Mouse (Mus musculus) stomach, embryonic 15.5 days (tissue): ENCODE data around the gene Dnah14. TPM values are rescaled to one million over a fixed set of nuclear protein-coding genes. Genes with fewer than 3 reads are reported as not detected.

Experiments used
- ATAC-seq: fragments of 200-750 bp; cut with Nextera tagmentation; 2 replicates; pipeline ENCODE4 v1.8.0; 2017; ENCODE audit warnings: low read depth, moderate number of reproducible peaks, moderate TSS enrichment; ENCODE audit not compliant: insufficient read depth, low FRiP score
- H3K27ac ChIP-seq: fragments of 300-500 bp; sonication (generic); 2 replicates; pipeline ENCODE4 v1.5.1; 2015; ENCODE audit warnings: mild to moderate bottlenecking, inconsistent platforms
- H3K27me3 ChIP-seq: fragments of 300-500 bp; sonication (generic); replicated peaks from 2 replicates; pipeline ENCODE4 v1.6.1; 2015; ENCODE audit warnings: inconsistent platforms
- H3K36me3 ChIP-seq: fragments of 300-500 bp; sonication (generic); 2 replicates; pipeline ENCODE4 v1.6.1; 2015; ENCODE audit warnings: inconsistent platforms
- H3K4me1 ChIP-seq: fragments of 300-500 bp; sonication (generic); 2 replicates; pipeline ENCODE4 v1.6.1; 2015; ENCODE audit warnings: inconsistent platforms
- H3K4me2 ChIP-seq: fragments of 300-500 bp; sonication (generic); 2 replicates; pipeline ENCODE4 v1.6.1; 2015; ENCODE audit warnings: mild to moderate bottlenecking, inconsistent platforms
- H3K4me3 ChIP-seq: fragments of 300-500 bp; sonication (generic); replicated peaks from 2 replicates; pipeline ENCODE4 v1.5.1; 2015; ENCODE audit warnings: inconsistent platforms
- H3K9ac ChIP-seq: fragments of 300-500 bp; sonication (generic); 2 replicates; pipeline ENCODE4 v1.6.1; 2015; ENCODE audit warnings: inconsistent platforms
- H3K9me3 ChIP-seq: fragments of 300-500 bp; sonication (generic); 2 replicates; pipeline ENCODE4 v1.6.1; 2016; ENCODE audit warnings: inconsistent platforms
- WGBS: fragments of 180-500 bp; shearing (Covaris S2); methylation state at CpG from one replicate; pipeline ENCODE4 v1.1.7; 2015; 5-methylcytosine and 5-hydroxymethylcytosine counted together
- polyA plus RNA-seq: library from polyadenylated mRNA; unstranded; fragments of >200 nt; fragmentation: Nextera tagmentation; extraction: Ambion mirVana; gene quantifications from 2 replicates; pipeline ENCODE4 v1.2.1, GENCODE M21; 2015

Dnah14 gene
- polyA plus RNA-seq = 1.4 and 1.5 TPM in 2 replicates

- H3K4me3 ChIP-seq = no peak within 1 kb of the TSS
- no peak for ATAC-seq
- H3K4me2 ChIP-seq = no peak within 1 kb of the TSS
- H3K36me3 ChIP-seq = no peaks in the 10 kb centered on the region
- WGBS = 60% methylated on average over 12 of the region's 12 CpGs
- H3K4me1 ChIP-seq = no peaks in the 10 kb centered on the region
- no peak within 1 kb of the TSS for H3K9ac ChIP-seq
- H3K9me3 ChIP-seq = no peaks in the 10 kb centered on the region
- no peak within 1 kb of the TSS for H3K27ac ChIP-seq
- H3K27me3 ChIP-seq = no peaks in the 10 kb centered on the region
Observed at GRCm38 (mm10) chr1:181576322-181576721, at the start of gene Dnah14. Gene Dnah14 (plus strand): TSS chr1:181576559.

- WGBS = 38% methylated on average over 4 of the region's 4 CpGs
- H3K4me2 ChIP-seq = no peak overlapping the region
- peak overlapping the region; percentile 31; the same call in 1 of the 2 replicates for H3K27ac ChIP-seq
- H3K27me3 ChIP-seq = no peaks in the 10 kb centered on the region
- ATAC-seq = peak; percentile 32; the same call in 1 of the 2 replicates
- no peaks in the 10 kb centered on the region for H3K36me3 ChIP-seq
- H3K9me3 ChIP-seq = no peaks in the 10 kb centered on the region
- peaks cover 8% of the 10 kb centered on the region; the same call in 1 of the 2 replicates for H3K4me1 ChIP-seq
- H3K9ac ChIP-seq = no peak overlapping the region
- H3K4me3 ChIP-seq = no peak overlapping the region
Observed at GRCm38 (mm10) chr1:181529368-181529767, 47.0 kb upstream of the Dnah14 start.

- peak overlapping the region; percentile 59 for H3K27ac ChIP-seq
- H3K4me3 ChIP-seq = no peak overlapping the region
- no peaks in the 10 kb centered on the region for H3K9me3 ChIP-seq
- H3K36me3 ChIP-seq = no peaks in the 10 kb centered on the region
- peaks cover 15% of the 10 kb centered on the region; the same call in 1 of the 2 replicates for H3K4me1 ChIP-seq
- 22% methylated on average over 10 of the region's 10 CpGs for WGBS
- no peak overlapping the region for H3K4me2 ChIP-seq
- no peaks in the 10 kb centered on the region for H3K27me3 ChIP-seq
- ATAC-seq = peak; percentile 68; the same call in 1 of the 2 replicates
- H3K9ac ChIP-seq = no peak overlapping the region
Observed at GRCm38 (mm10) chr1:181535165-181535873, 41.0 kb upstream of the Dnah14 start.

- Histone ChIP-seq H3K27ac (no peak overlapping the region), H3K9ac (no peak overlapping the region), H3K27me3 (no peaks in the 10 kb centered on the region), H3K4me3 (no peak overlapping the region), H3K4me2 (no peak overlapping the region), H3K36me3 (no peaks in the 10 kb centered on the region), H3K4me1 (peaks cover 18% of the 10 kb centered on the region; the same call in 1 of the 2 replicates), H3K9me3 (no peaks in the 10 kb centered on the region)
- 89% methylated on average over 9 of the region's 9 CpGs for WGBS
- no peak for ATAC-seq
Observed at GRCm38 (mm10) chr1:181537627-181538525, 38.5 kb upstream of the Dnah14 start.

- no peak overlapping the region for H3K4me3 ChIP-seq
- 0 out of 2 replicates have a peak, but pooled peaks cover 10% of the 10 kb centered on the region for H3K4me1 ChIP-seq
- H3K36me3 ChIP-seq = no peaks in the 10 kb centered on the region
- H3K27ac ChIP-seq = no peak overlapping the region
- WGBS = 46% methylated on average over 22 of the region's 22 CpGs
- peak; percentile 27; the same call in 1 of the 2 replicates for ATAC-seq
- H3K27me3 ChIP-seq = 0 out of 2 replicates have a peak, but pooled peaks cover 5% of the 10 kb centered on the region
- no peak overlapping the region for H3K4me2 ChIP-seq
- no peaks in the 10 kb centered on the region for H3K9me3 ChIP-seq
- H3K9ac ChIP-seq = no peak overlapping the region
Observed at GRCm38 (mm10) chr1:181539846-181540769, 36.3 kb upstream of the Dnah14 start.

- Histone ChIP-seq H3K27me3 (0 out of 2 replicates have a peak, but pooled peaks cover 5% of the 10 kb centered on the region), H3K9me3 (no peaks in the 10 kb centered on the region), H3K27ac (no peak overlapping the region), H3K4me2 (no peak overlapping the region), H3K36me3 (no peaks in the 10 kb centered on the region), H3K4me3 (no peak overlapping the region), H3K9ac (no peak overlapping the region), H3K4me1 (0 out of 2 replicates have a peak, but pooled peaks cover 10% of the 10 kb centered on the region)
- ATAC-seq = no peak
- 63% methylated on average over 5 of the region's 5 CpGs for WGBS
Observed at GRCm38 (mm10) chr1:181543711-181544383, 32.5 kb upstream of the Dnah14 start.

- 0 out of 2 replicates have a peak, but pooled peaks cover 5% of the 10 kb centered on the region for H3K27me3 ChIP-seq
- H3K36me3 ChIP-seq = no peaks in the 10 kb centered on the region
- 0 out of 2 replicates have a peak, but pooled peaks cover 4% of the 10 kb centered on the region for H3K4me1 ChIP-seq
- H3K9me3 ChIP-seq = no peaks in the 10 kb centered on the region
- no peak overlapping the region for H3K9ac ChIP-seq
- WGBS = 24% methylated on average over 23 of the region's 23 CpGs
- ATAC-seq = peak; percentile 73; the same call in 1 of the 2 replicates
- H3K4me3 ChIP-seq = no peak overlapping the region
- H3K4me2 ChIP-seq = peak overlapping the region; percentile 37
- H3K27ac ChIP-seq = no peak overlapping the region
Observed at GRCm38 (mm10) chr1:181545044-181545772, 31.2 kb upstream of the Dnah14 start.

- H3K4me2 ChIP-seq = no peak overlapping the region
- H3K27ac ChIP-seq = no peak overlapping the region
- H3K9me3 ChIP-seq = no peaks in the 10 kb centered on the region
- WGBS = 88% methylated on average over 8 of the region's 8 CpGs
- H3K36me3 ChIP-seq = no peaks in the 10 kb centered on the region
- no peak overlapping the region for H3K4me3 ChIP-seq
- no peaks in the 10 kb centered on the region for H3K27me3 ChIP-seq
- H3K4me1 ChIP-seq = no peaks in the 10 kb centered on the region
- ATAC-seq = no peak
- H3K9ac ChIP-seq = no peak overlapping the region
Observed at GRCm38 (mm10) chr1:181549987-181550386, 26.4 kb upstream of the Dnah14 start.

- Histone ChIP-seq H3K36me3 (no peaks in the 10 kb centered on the region), H3K27ac (no peak overlapping the region), H3K4me3 (no peak overlapping the region), H3K4me2 (no peak overlapping the region), H3K9ac (no peak overlapping the region), H3K9me3 (no peaks in the 10 kb centered on the region), H3K4me1 (no peaks in the 10 kb centered on the region), H3K27me3 (no peaks in the 10 kb centered on the region)
- WGBS = 44% methylated on average over 5 of the region's 5 CpGs
- ATAC-seq = no peak
Observed at GRCm38 (mm10) chr1:181550826-181551225, 25.5 kb upstream of the Dnah14 start.
